Mouse (Mus musculus): Measurements from ENCODE around the gene Txnip. TPM values are rescaled to one million over a fixed set of nuclear protein-coding genes. Genes with fewer than 3 reads are reported as not detected.
A peak's percentile ranks its signal among the peaks of the same experiment; 100 is the strongest.

Txnip gene
- polyA plus RNA-seq, 1 experiment from 2014 or later, result 59.9 TPM

DNA sequence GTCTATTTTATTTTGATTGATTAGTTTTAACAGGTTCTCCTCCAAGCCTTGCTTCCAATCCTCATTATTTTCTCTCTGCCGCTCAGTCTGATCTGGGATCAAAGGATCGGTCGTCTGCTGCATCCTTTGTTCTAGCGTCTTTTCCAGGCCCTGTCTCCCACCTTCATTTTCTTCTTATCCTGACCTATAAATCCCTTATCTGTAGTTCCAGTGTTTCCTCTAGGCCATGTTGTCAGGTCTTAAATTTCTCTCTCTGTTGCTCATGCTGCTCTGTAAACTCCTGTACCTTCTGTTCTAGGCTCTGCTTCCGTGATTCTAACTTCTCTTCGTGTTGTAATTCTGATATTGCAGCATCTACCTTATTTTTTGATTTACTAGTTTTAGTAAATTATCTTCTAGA, 17.0 kb upstream of the Txnip start:
- Histone ChIP-seq H3K9me3 (no peaks in the 10 kb centered on the region), H3K4me3 (no peak overlapping the region), H3K36me3 (no peaks in the 10 kb centered on the region), H3K27me3 (ENCODE audit: insufficient read depth, poor library complexity, severe bottlenecking) (0 out of 2 replicates have a peak, but pooled peaks cover 6% of the 10 kb centered on the region), H3K27ac (no peak overlapping the region), H3K4me1 (peaks cover 5% of the 10 kb centered on the region; the same call in 1 of the 2 replicates)
- 40% methylated on average over 6 of the region's 6 CpGs for WGBS
- DNase-seq (ENCODE audit: low spot score), result no peak

DNA sequence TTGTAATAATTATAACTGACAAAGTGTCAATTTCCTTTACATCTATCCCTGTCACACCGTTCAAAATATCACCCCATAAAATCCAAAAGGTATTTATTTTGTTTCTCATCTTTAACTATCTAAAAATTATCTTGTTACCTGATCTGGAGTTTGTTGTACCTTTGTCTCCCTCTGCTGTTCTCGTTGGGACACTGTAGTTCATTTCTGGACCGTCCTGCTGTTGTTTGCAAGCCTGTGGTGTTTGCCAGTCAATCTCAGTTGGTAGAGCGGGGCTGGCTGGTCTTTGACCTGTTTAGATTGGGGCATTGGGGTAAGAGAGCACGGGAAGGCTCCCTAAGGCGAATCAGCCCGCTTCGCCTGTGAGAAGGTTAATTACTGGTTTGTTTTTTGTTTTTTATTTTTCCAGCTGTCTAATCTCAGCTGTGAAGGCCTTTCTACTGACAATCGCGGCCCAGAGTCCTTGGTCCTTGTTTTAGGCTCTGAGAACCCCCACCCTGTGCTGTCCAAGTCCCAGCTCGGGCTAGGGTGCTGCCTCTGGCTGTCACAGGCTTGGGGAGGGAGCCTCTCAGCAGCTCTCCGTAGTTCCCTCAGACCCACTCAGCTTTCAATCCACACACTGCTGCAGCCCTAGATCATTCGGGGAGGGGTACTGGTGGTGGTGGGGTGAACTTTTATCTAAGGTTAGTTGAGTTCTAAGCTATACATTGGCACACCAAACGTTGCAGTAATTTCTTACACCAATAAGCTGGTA, 16.3 kb upstream of the Txnip start:
- H3K4me1 ChIP-seq, result peaks cover 5% of the 10 kb centered on the region; the same call in 1 of the 2 replicates
- no peak overlapping the region for H3K4me3 ChIP-seq
- H3K9me3 ChIP-seq, result no peaks in the 10 kb centered on the region
- WGBS, result 20% methylated on average over 14 of the region's 14 CpGs
- 0 out of 2 replicates have a peak, but pooled peaks cover 6% of the 10 kb centered on the region for H3K27me3 ChIP-seq (ENCODE audit: insufficient read depth, poor library complexity, severe bottlenecking)
- H3K36me3 ChIP-seq, result no peaks in the 10 kb centered on the region
- DNase-seq (ENCODE audit: low spot score), result no peak
- peak overlapping the region; percentile 24; the same call in 1 of the 2 replicates for H3K27ac ChIP-seq

GRCm38 (mm10) chr3:96542554-96542953, 15.2 kb upstream of the Txnip start:
- 0 out of 2 replicates have a peak, but pooled peaks cover 6% of the 10 kb centered on the region for H3K27me3 ChIP-seq (ENCODE audit: insufficient read depth, poor library complexity, severe bottlenecking)
- peaks cover 9% of the 10 kb centered on the region; the same call in 1 of the 2 replicates for H3K4me1 ChIP-seq
- H3K9me3 ChIP-seq, result no peaks in the 10 kb centered on the region
- H3K4me3 ChIP-seq, result no peak overlapping the region
- 69% methylated on average over 8 of the region's 8 CpGs for WGBS
- H3K36me3 ChIP-seq, result no peaks in the 10 kb centered on the region
- DNase-seq (ENCODE audit: low spot score), result no peak
- H3K27ac ChIP-seq, result no peak overlapping the region

- Histone ChIP-seq H3K4me1 (peaks cover 11% of the 10 kb centered on the region; the same call in 1 of the 2 replicates), H3K36me3 (no peaks in the 10 kb centered on the region), H3K4me3 (no peak overlapping the region), H3K27me3 (ENCODE audit: insufficient read depth, poor library complexity, severe bottlenecking) (0 out of 2 replicates have a peak, but pooled peaks cover 6% of the 10 kb centered on the region), H3K27ac (no peak overlapping the region), H3K9me3 (no peaks in the 10 kb centered on the region)
- no peak for DNase-seq (ENCODE audit: low spot score)
- 83% methylated on average over 11 of the region's 11 CpGs for WGBS
Observed at GRCm38 (mm10) chr3:96543345-96543744, 14.4 kb upstream of the Txnip start.

GRCm38 (mm10) chr3:96545565-96545964, 12.2 kb upstream of the Txnip start:
- DNase-seq (ENCODE audit: low spot score), result no peak
- WGBS, result 42% methylated on average over 1 of the region's 1 CpGs
- Histone ChIP-seq H3K36me3 (no peaks in the 10 kb centered on the region), H3K4me3 (no peak overlapping the region), H3K4me1 (peaks cover 17% of the 10 kb centered on the region), H3K27me3 (ENCODE audit: insufficient read depth, poor library complexity, severe bottlenecking) (0 out of 2 replicates have a peak, but pooled peaks cover 6% of the 10 kb centered on the region), H3K27ac (no peak overlapping the region), H3K9me3 (no peaks in the 10 kb centered on the region)

DNA sequence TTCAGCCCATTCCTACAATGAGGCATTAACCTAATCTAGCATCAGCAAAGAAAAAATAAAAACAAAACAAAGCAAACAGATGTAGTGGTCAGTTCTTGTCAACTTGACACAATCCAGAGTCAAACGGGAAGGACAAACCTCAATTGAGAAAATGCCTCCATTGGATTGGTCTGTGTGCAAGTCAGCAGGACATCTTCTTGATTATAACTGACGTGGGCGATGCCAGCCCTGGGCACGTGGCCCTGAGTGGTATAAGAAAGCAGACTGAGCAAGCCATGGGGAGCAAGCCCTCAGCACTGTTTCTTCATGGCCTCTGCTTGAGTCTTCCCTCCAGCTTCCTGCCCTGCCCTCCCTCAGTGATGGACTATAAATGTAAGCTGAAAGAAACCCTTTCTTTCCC, 10.9 kb upstream of the Txnip start:
- 46% methylated on average over 4 of the region's 4 CpGs for WGBS
- no peak for DNase-seq (ENCODE audit: low spot score)
- Histone ChIP-seq H3K4me1 (peaks cover 17% of the 10 kb centered on the region), H3K27ac (no peak overlapping the region), H3K27me3 (ENCODE audit: insufficient read depth, poor library complexity, severe bottlenecking) (0 out of 2 replicates have a peak, but pooled peaks cover 3% of the 10 kb centered on the region), H3K36me3 (no peaks in the 10 kb centered on the region), H3K9me3 (no peaks in the 10 kb centered on the region), H3K4me3 (no peak overlapping the region; the same call in 1 of the 2 replicates)

DNA sequence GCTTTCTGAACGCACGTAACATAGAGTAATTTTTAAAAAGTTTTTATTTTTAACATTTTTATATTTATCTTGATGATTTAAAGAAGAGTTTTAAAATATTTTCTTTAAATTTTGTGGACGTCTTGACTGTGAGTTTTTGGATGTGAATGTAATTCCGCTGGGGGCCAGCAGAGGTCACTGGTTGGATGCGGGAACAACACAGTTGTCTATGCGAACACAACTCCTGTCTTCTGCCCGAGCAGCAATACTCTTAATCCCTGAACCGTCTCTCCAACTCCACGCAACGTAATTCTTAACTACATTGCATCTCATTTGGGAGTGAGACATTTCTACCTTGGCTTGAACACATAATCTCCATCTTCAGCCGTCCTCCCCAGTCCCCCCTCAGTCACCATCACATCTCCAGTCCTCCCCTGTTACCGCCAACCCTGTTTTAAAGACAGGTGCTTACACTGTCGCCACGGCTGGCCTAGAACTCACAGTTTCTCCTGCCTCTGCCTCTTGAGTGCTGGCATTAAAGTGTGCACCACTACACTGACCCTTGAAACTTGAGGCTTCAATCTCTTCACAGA, 10.3 kb upstream of the Txnip start:
- Histone ChIP-seq H3K9me3 (no peaks in the 10 kb centered on the region), H3K36me3 (no peaks in the 10 kb centered on the region), H3K4me3 (peak overlapping the region; percentile 39; the same call in 1 of the 2 replicates), H3K27me3 (ENCODE audit: insufficient read depth, poor library complexity, severe bottlenecking) (no peaks in the 10 kb centered on the region), H3K4me1 (peaks cover 17% of the 10 kb centered on the region), H3K27ac (peak overlapping the region; percentile 59; the same call in 1 of the 2 replicates)
- 10% methylated on average over 14 of the region's 14 CpGs for WGBS
- DNase-seq (ENCODE audit: low spot score), result no peak

DNA sequence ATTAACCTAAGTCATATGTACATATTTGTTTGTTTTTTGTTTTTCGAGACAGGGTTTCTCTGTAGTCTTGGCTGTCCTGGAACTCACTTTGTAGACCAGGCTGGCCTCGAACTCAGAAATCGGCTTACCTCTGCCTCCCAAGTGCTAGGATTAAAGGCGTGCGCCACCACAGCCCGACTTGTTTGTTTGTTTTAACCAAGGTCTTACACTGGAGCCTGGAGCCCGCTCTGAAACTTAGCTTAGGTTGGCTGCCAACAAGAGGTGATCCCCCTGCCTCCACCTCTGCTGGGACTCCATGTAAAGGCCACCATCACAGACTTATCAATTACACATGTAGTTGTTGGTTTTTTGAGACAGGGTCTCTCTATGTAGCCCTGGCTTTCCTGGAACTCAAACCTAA, 8.9 kb upstream of the Txnip start:
- peak overlapping the region; percentile 69 for H3K27ac ChIP-seq
- H3K4me3 ChIP-seq, result no peak overlapping the region
- H3K4me1 ChIP-seq, result peaks cover 17% of the 10 kb centered on the region
- DNase-seq (ENCODE audit: low spot score), result no peak
- WGBS, result 68% methylated on average over 7 of the region's 7 CpGs
- H3K36me3 ChIP-seq, result no peaks in the 10 kb centered on the region
- H3K27me3 ChIP-seq (ENCODE audit: insufficient read depth, poor library complexity, severe bottlenecking), result no peaks in the 10 kb centered on the region
- no peaks in the 10 kb centered on the region for H3K9me3 ChIP-seq

DNA sequence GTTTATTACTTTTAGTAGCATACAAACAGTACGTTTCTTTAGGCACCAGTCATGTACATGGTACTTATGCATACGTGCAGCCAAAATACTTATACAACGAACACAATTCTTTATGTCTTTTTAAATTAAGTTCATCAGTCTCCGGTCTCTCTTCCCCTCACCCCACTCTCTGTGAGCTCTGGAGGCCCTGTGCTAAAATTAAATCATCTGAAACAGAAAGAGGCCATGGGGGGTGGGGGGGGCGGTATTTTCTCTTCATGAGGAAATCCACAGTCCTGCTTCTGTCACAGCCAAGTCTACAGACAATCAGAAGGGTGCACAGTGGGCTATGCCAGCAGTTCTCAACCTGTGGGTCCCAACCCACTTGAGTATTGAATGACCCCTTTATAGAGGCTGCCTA, 8.4 kb upstream of the Txnip start:
- Histone ChIP-seq H3K4me1 (peaks cover 17% of the 10 kb centered on the region), H3K27me3 (ENCODE audit: insufficient read depth, poor library complexity, severe bottlenecking) (no peaks in the 10 kb centered on the region), H3K4me3 (no peak overlapping the region), H3K36me3 (no peaks in the 10 kb centered on the region), H3K27ac (peak overlapping the region; percentile 69), H3K9me3 (no peaks in the 10 kb centered on the region)
- WGBS, result 72% methylated on average over 5 of the region's 5 CpGs
- no peak for DNase-seq (ENCODE audit: low spot score)

- no peaks in the 10 kb centered on the region for H3K27me3 ChIP-seq (ENCODE audit: insufficient read depth, poor library complexity, severe bottlenecking)
- peaks cover 30% of the 10 kb centered on the region for H3K4me1 ChIP-seq
- H3K36me3 ChIP-seq, result no peaks in the 10 kb centered on the region
- H3K27ac ChIP-seq, result peak overlapping the region; percentile 57
- H3K4me3 ChIP-seq, result no peak overlapping the region
- DNase-seq (ENCODE audit: low spot score), result no peak
- 18% methylated on average over 8 of the region's 8 CpGs for WGBS
- no peaks in the 10 kb centered on the region for H3K9me3 ChIP-seq
Observed at GRCm38 (mm10) chr3:96551203-96551602, 6.6 kb upstream of the Txnip start.

DNA sequence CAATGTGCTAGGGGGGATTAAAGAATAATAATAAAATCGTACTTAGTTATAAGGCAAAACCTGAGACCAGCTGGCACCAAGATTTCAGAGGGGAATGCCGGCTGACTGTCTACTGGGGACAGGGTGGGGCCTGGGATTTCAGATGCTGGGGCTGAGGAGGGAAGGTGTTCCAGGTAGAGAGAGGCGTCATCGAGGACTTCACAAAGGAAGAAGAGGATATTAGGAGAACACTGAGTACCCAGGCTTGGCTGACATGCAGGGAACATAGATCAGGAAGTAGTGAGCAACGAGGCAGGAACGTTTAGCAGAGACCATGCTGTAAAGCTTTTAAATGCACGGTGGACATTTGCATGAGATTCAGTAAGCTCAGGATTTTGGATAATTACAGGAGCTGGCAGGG, 5.9 kb upstream of the Txnip start:
- no peak overlapping the region for H3K4me3 ChIP-seq
- peaks cover 37% of the 10 kb centered on the region for H3K4me1 ChIP-seq
- DNase-seq (ENCODE audit: low spot score), result no peak
- 68% methylated on average over 7 of the region's 7 CpGs for WGBS
- no peak overlapping the region for H3K27ac ChIP-seq
- H3K27me3 ChIP-seq (ENCODE audit: insufficient read depth, poor library complexity, severe bottlenecking), result no peaks in the 10 kb centered on the region
- no peaks in the 10 kb centered on the region for H3K36me3 ChIP-seq
- no peaks in the 10 kb centered on the region for H3K9me3 ChIP-seq

DNA sequence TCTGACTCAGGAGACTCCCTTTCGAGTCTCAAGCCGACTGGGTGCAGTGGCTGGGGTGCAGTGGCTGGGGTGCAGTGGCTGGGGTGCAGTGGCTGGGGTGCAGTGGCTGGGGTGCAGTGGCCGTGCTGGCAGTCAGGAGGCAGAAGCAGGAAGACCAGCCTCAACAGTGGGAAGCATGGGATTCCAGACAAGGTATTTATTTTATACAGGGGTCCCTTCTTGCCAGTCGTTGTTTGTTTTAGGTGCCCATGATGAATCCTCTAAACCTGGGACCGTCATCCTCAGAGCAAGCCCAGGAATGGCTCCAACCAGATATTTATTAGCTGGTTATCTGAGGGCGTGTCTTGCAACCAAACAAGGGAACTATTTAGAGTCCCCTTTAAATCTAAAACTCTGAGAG, 4.2 kb upstream of the Txnip start:
- H3K27ac ChIP-seq, result 0 out of 2 replicates have a peak overlapping the region, but pooled peaks have one; percentile 36
- DNase-seq (ENCODE audit: low spot score), result no peak
- H3K9me3 ChIP-seq, result no peaks in the 10 kb centered on the region
- H3K4me1 ChIP-seq, result peaks cover 32% of the 10 kb centered on the region
- H3K4me3 ChIP-seq, result no peak overlapping the region
- H3K36me3 ChIP-seq, result no peaks in the 10 kb centered on the region
- no peaks in the 10 kb centered on the region for H3K27me3 ChIP-seq (ENCODE audit: insufficient read depth, poor library complexity, severe bottlenecking)
- 65% methylated on average over 6 of the region's 6 CpGs for WGBS

DNA sequence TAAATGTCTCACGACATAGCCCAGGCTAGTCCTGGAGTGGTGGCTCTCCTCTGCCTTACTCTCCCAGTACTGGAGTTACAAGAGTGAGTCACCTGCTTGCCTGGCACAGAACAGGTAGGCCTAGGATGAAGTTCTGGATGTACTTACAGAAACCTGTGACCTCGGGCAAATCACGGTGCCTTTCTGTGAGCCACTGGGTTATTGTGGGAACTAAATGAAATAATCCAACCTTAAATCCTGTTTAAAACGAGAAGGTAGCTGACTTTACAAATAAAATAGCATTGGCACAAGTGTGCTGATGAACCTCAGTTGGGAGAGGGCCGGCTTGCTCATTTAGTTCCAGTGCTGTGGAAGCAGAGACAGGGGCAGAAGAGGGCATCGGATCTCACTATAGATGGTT, 3.5 kb upstream of the Txnip start:
- Histone ChIP-seq H3K36me3 (peaks cover 5% of the 10 kb centered on the region), H3K27ac (no peak overlapping the region), H3K9me3 (no peaks in the 10 kb centered on the region), H3K4me3 (no peak overlapping the region), H3K27me3 (ENCODE audit: insufficient read depth, poor library complexity, severe bottlenecking) (no peaks in the 10 kb centered on the region), H3K4me1 (peaks cover 32% of the 10 kb centered on the region)
- DNase-seq (ENCODE audit: low spot score), result no peak
- 81% methylated on average over 6 of the region's 6 CpGs for WGBS
